Mouse (Mus musculus): Measurements from ENCODE around the gene Mmp23.

Mmp23 gene

DNA sequence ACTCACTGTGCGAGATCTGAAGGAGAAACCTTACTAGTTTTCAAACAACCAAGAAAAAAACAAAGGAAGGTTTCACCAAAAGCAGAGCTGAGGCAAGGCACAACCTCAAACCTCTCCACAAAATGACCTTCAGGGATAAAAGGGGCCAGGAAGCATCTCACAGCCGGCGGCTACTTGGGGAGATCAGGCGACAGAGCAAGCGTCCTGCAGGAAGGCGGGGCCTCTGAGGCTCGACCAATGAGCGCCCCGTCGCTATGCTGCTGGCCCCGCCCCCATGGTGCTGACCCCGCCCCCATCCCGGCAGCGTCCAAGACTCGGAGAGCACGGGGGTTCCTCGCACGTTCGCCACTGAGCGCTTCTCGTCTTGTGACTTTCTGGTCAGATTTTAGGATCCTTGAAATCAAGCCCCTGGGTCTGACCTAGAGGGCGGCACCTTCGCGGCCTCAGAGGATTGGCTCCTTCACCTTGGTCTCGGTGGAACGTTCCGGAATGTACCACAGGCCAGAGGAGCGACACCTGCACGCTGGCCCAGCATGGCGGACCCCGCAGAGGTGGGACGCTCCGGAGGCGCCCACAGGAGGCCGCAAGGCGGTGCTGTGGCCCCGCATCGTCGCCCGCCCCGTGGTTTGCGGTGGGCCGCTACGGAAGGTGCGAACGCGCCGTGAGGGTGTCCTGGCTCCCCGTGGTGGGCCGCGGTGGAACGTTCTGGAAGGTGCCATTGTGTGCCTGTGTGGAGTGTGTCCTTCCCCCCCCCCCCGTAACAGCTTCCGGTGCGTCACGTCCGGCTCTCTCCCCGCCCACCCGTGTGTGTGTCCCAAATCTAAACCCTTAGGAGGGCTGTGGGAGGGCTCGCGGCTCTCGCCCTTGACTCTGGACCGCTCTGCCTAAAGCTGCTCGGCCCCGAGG, 51.8 kb downstream of the Mmp23 start, which contains the start of gene Slc35e2:
Gene Slc35e2 (plus strand): TSS at position 326 of the 906 bp plus-strand sequence.
- peak; percentile 87 to 91 for DNase-seq

All from lung, adult 18-20 months (tissue).